Mouse (Mus musculus): ENCODE results near the gene 4930556J24Rik. TPM values are rescaled to one million over a fixed set of nuclear protein-coding genes. Genes with fewer than 3 reads are reported as not detected.
"Not testable (repeated sequence)": the region's sequence is repeated elsewhere in the genome, so short reads cannot be mapped to it uniquely, and the experiment has no call there.

4930556J24Rik gene
- polyA plus RNA-seq, 1 experiment: not detected

- no peak for DNase-seq (ENCODE audit: low read depth)
Observed at GRCm38 (mm10) chr11:3922115-3922514, 54.5 kb downstream of the 4930556J24Rik start.

GRCm38 (mm10) chr11:3921281-3921850, 55.2 kb downstream of the 4930556J24Rik start:
- DNase-seq (ENCODE audit: low read depth): peak; percentile 54

GRCm38 (mm10) chr11:3920476-3920875, 56.1 kb downstream of the 4930556J24Rik start:
- DNase-seq (ENCODE audit: low read depth): no peak

GRCm38 (mm10) chr11:3918738-3919137, 57.8 kb downstream of the 4930556J24Rik start:
- no peak for DNase-seq (ENCODE audit: low read depth)

GRCm38 (mm10) chr11:3914109-3914840, 62.3 kb downstream of the 4930556J24Rik start, which contains the start of gene Slc35e4:
Slc35e4 (minus strand) TSS chr11:3914664.
- no peak for DNase-seq (ENCODE audit: low read depth)

GRCm38 (mm10) chr11:3913316-3914108, 63.1 kb downstream of the 4930556J24Rik start:
- DNase-seq (ENCODE audit: low read depth): peak; percentile 56

- no peak for DNase-seq (ENCODE audit: low read depth)
Observed at GRCm38 (mm10) chr11:3912875-3913271, 63.7 kb downstream of the 4930556J24Rik start.

- no peak for DNase-seq (ENCODE audit: low read depth)
Observed at GRCm38 (mm10) chr11:3912100-3912874, 64.3 kb downstream of the 4930556J24Rik start.

- not testable (repeated sequence) for DNase-seq (ENCODE audit: low read depth)
Observed at GRCm38 (mm10) chr11:3911440-3911839, 65.1 kb downstream of the 4930556J24Rik start.

- no peak for DNase-seq (ENCODE audit: low read depth)
Observed at GRCm38 (mm10) chr11:3910513-3911310, 65.9 kb downstream of the 4930556J24Rik start.

GRCm38 (mm10) chr11:3909236-3909635, 67.3 kb downstream of the 4930556J24Rik start:
- DNase-seq (ENCODE audit: low read depth): no peak

GRCm38 (mm10) chr11:3905446-3905845, 71.1 kb downstream of the 4930556J24Rik start:
- no peak for DNase-seq (ENCODE audit: low read depth)

GRCm38 (mm10) chr11:3904673-3905072, 71.9 kb downstream of the 4930556J24Rik start:
- no peak for DNase-seq (ENCODE audit: low read depth)

GRCm38 (mm10) chr11:3903046-3903445, 73.5 kb downstream of the 4930556J24Rik start:
- DNase-seq (ENCODE audit: low read depth): peak; percentile 90

GRCm38 (mm10) chr11:3902516-3902915, 74.1 kb downstream of the 4930556J24Rik start:
- DNase-seq (ENCODE audit: low read depth): peak; percentile 92

GRCm38 (mm10) chr11:3900296-3900695, 76.3 kb downstream of the 4930556J24Rik start:
- DNase-seq (ENCODE audit: low read depth): no peak

- DNase-seq (ENCODE audit: low read depth): no peak
Observed at GRCm38 (mm10) chr11:3895933-3896332, 80.6 kb downstream of the 4930556J24Rik start.

GRCm38 (mm10) chr11:3895458-3895857, 81.1 kb downstream of the 4930556J24Rik start:
- no peak for DNase-seq (ENCODE audit: low read depth)

- DNase-seq (ENCODE audit: low read depth): no peak
Observed at GRCm38 (mm10) chr11:3894406-3895281, 81.9 kb downstream of the 4930556J24Rik start, which contains the start of the genes 4921536K21Rik and Dusp18. 4921536K21Rik (minus strand) TSS chr11:3895098. Dusp18 (plus strand) TSS chr11:3895240.

- no peak for DNase-seq (ENCODE audit: low read depth)
Observed at GRCm38 (mm10) chr11:3893970-3894369, 82.6 kb downstream of the 4930556J24Rik start.
